In the genomic region with DNA sequence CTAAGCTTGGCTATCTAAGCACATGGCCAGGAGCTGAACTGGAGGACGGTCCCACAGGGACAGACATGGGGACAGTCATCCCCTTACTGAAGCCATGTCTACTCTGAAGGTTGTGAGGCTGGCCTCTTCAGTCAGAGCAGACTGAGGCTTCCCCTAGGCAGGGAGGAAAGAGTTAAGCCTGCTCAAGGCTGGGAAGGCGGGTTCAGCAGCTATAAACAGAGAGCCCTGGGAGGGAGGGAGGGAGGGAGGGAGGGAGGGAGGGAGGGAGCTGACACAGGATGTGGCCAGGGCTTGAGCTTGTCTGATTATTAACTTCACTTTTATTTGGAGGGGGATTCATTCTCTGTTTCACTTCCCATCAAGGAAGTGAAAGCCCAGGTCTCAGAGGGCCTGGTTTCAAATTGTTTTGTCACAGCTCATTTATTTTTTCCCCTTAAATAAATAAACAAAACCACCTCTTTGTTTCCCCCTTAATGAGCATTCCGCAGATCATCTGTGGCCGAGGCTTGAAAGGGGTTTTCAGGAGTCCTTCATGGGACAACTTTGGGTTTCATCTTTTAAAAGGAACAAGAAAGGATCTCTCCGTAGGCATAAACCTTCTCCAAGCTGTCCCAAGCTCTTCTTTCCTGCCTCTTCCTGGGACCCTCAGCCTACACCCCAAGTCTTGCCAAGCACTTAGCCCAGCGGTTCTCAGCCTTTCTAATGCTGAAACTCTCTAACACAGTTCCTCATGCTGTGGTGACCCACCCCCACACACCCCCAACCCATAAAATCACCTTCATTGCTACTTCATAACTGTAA, we compare ENCODE assay signal across 8 mouse cellular contexts. TPM values are rescaled to one million over a fixed set of nuclear protein-coding genes. Genes with fewer than 3 reads are reported as not detected.
DNase-seq lines count a peak whose midpoint lies in the region; ATAC-seq and TF ChIP-seq lines count a peak whose summit lies in the region.

No protein-coding gene starts in this region.

- DNase-seq in heart, adult 11 months = peak; percentile 94
- no peak for DNase-seq in heart, postnatal 25 days (ENCODE audit: low spot score)
- DNase-seq in limb, embryonic 14.5 days (ENCODE audit: low spot score) = peak; percentile 60
- no peak for DNase-seq in urinary bladder, postnatal 14 days (ENCODE audit: low spot score)
- no peak for DNase-seq in left cerebral cortex, postnatal 4 days

- intact Hi-C loops in heart, postnatal 25 days (cut with DNase I) = loop anchor here (5.0 kb wide), 2 partner anchors 203 to 288 kb away; no protein-coding TSS in a partner anchor
- intact Hi-C loops in left cerebral cortex, postnatal 4 days (cut with DNase I) = loop anchor here (5.0 kb wide), 1 partner anchor 773 kb away; no protein-coding TSS in a partner anchor

- 12% methylated on average over 5 of the region's 6 CpGs for WGBS in embryonic facial prominence, embryonic 12.5 days
- 5% methylated on average over 5 of the region's 6 CpGs for WGBS in hindbrain, embryonic 12.5 days
- 6% methylated on average over 6 of the region's 6 CpGs for WGBS in limb, embryonic 14.5 days

- peaks cover 34% of the 10 kb centered on the region for H3K4me1 ChIP-seq in embryonic facial prominence, embryonic 12.5 days
- peaks cover 31% of the 10 kb centered on the region for H3K4me1 ChIP-seq in hindbrain, embryonic 12.5 days
- H3K4me1 ChIP-seq in limb, embryonic 14.5 days (ENCODE audit: control insufficient read depth, insufficient read depth, low read length) = peaks cover 33% of the 10 kb centered on the region

- H3K4me2 ChIP-seq in embryonic facial prominence, embryonic 12.5 days (replicated peaks) = peak overlapping the region; percentile 78
- H3K4me2 ChIP-seq in hindbrain, embryonic 12.5 days (replicated peaks) = peak overlapping the region; percentile 24
- H3K4me2 ChIP-seq in limb, embryonic 14.5 days (replicated peaks; ENCODE audit: low read depth, low read length, severe bottlenecking) = peak overlapping the region; percentile 88
- H3K4me2 ChIP-seq in myocyte (ENCODE audit: low read depth) = peak overlapping the region; percentile 90

- no peak for TF ChIP-seq POLR2A in limb, embryonic 14.5 days (IDR thresholded peaks at IDR 0.05; ENCODE audit: borderline replicate concordance, extremely low read depth, insufficient read depth, insufficient read length)
- TF ChIP-seq POLR2A in myocyte (IDR thresholded peaks at IDR 0.05; ENCODE audit: insufficient read length, low read depth) = no peak

- H3K36me3 ChIP-seq in embryonic facial prominence, embryonic 12.5 days = no peaks in the 10 kb centered on the region
- H3K36me3 ChIP-seq in hindbrain, embryonic 12.5 days = no peaks in the 10 kb centered on the region
- 0 out of 2 replicates have a peak, but pooled peaks cover 3% of the 10 kb centered on the region for H3K36me3 ChIP-seq in limb, embryonic 14.5 days (ENCODE audit: control insufficient read depth, insufficient read depth, low read length)
- H3K36me3 ChIP-seq in myocyte (ENCODE audit: control insufficient read depth, insufficient read depth) = no peaks in the 10 kb centered on the region

- 0 out of 2 replicates have a peak, but pooled peaks have one; percentile 54 for ATAC-seq in embryonic facial prominence, embryonic 12.5 days (ENCODE audit: insufficient number of reproducible peaks, insufficient read depth, low FRiP score, low TSS enrichment)
- ATAC-seq in hindbrain, embryonic 12.5 days (ENCODE audit: low FRiP score) = peak; percentile 60; the same call in 1 of the 2 replicates
- ATAC-seq in limb, embryonic 14.5 days (ENCODE audit: low FRiP score, low read depth) = peak; percentile 61

- H3K9me3 ChIP-seq in embryonic facial prominence, embryonic 12.5 days = no peaks in the 10 kb centered on the region
- no peaks in the 10 kb centered on the region for H3K9me3 ChIP-seq in hindbrain, embryonic 12.5 days (replicated peaks)
- no peaks in the 10 kb centered on the region for H3K9me3 ChIP-seq in limb, embryonic 14.5 days (ENCODE audit: control insufficient read depth, low read length)

- no peaks in the 10 kb centered on the region for H3K27me3 ChIP-seq in embryonic facial prominence, embryonic 12.5 days
- no peaks in the 10 kb centered on the region for H3K27me3 ChIP-seq in hindbrain, embryonic 12.5 days
- H3K27me3 ChIP-seq in limb, embryonic 14.5 days (ENCODE audit: control insufficient read depth, insufficient read depth, low read length) = no peaks in the 10 kb centered on the region
- H3K27me3 ChIP-seq in myocyte (ENCODE audit: control insufficient read depth, insufficient read depth, insufficient read length) = no peaks in the 10 kb centered on the region

- no peak overlapping the region for H3K9ac ChIP-seq in embryonic facial prominence, embryonic 12.5 days
- H3K9ac ChIP-seq in hindbrain, embryonic 12.5 days = 0 out of 2 replicates have a peak overlapping the region, but pooled peaks have one; percentile 37
- peak overlapping the region; percentile 2; the same call in 1 of the 2 replicates for H3K9ac ChIP-seq in limb, embryonic 14.5 days (ENCODE audit: low read depth, low read length, severe bottlenecking)

- peak overlapping the region; percentile 97 for H3K27ac ChIP-seq in embryonic facial prominence, embryonic 12.5 days
- H3K27ac ChIP-seq in hindbrain, embryonic 12.5 days = peak overlapping the region; percentile 84
- H3K27ac ChIP-seq in limb, embryonic 14.5 days (replicated peaks; ENCODE audit: low read depth, low read length) = peak overlapping the region; percentile 98

- H3K4me3 ChIP-seq in embryonic facial prominence, embryonic 12.5 days = 0 out of 2 replicates have a peak overlapping the region, but pooled peaks have one; percentile 7
- H3K4me3 ChIP-seq in hindbrain, embryonic 12.5 days = no peak overlapping the region
- no peak overlapping the region for H3K4me3 ChIP-seq in limb, embryonic 14.5 days (replicated peaks; ENCODE audit: low read length)
- peak overlapping the region; percentile 24 for H3K4me3 ChIP-seq in myocyte

- H3K79me2 ChIP-seq in myocyte (ENCODE audit: control insufficient read depth, insufficient read depth) = no peaks in the 10 kb centered on the region

- H3ac ChIP-seq in myocyte (ENCODE audit: control insufficient read depth, insufficient read length) = no peak overlapping the region

TF ChIP-seq in myocyte, 11 proteins besides CTCF, POLR2A, EP300 and RAD21:
- TF ChIP-seq MYOD1 (IDR thresholded peaks at IDR 0.05; ENCODE audit: control insufficient read depth in 1 of 3, insufficient read length in 2 of 3, low read depth in 2 of 3) = no peak

RNA-seq across cellular contexts. Expression of gene Zfp36l1, which starts 17.9 kb away (rescaled TPM):
- total RNA-seq in heart, postnatal 25 days (2021) = 100 to 1,000 TPM in 1 of 2 experiments, 10 to 100 TPM in 1; 96.9 to 110 TPM
- 115 and 124 TPM in 2 replicates for polyA plus RNA-seq in embryonic facial prominence, embryonic 12.5 days (2016; fragmentation: Nextera tagmentation; extraction: Ambion mirVana)
- 87.2 and 92.3 TPM in 2 replicates for polyA plus RNA-seq in hindbrain, embryonic 12.5 days (2016; fragmentation: Nextera tagmentation; extraction: Ambion mirVana)
- polyA plus RNA-seq in limb, embryonic 14.5 days (2012; rRNA removed) = 245 and 413 TPM in 2 replicates
- polyA plus RNA-seq in limb, embryonic 14.5 days (2014; fragmentation: Nextera tagmentation; extraction: Ambion mirVana) = 195 and 209 TPM in 2 replicates
- 35.7 TPM for polyA plus RNA-seq in myocyte (2012; fragmentation: generic; extraction: Trizol)
- 10 to 100 TPM; 47.2 to 54.4 TPM for total RNA-seq in left cerebral cortex, postnatal 4 days (2021)

Comparison
In these comparisons a context has a peak if more than half of its experiments do, and no peak if none do; other contexts are left out.
1. DNase-seq: peak in heart, adult 11 months (single experiment) and limb, embryonic 14.5 days (single experiment); none in heart, postnatal 25 days (single experiment), urinary bladder, postnatal 14 days (single experiment) and left cerebral cortex, postnatal 4 days (single experiment).
2. H3K4me2 ChIP-seq: peak in every context shown above with its lines; median percentile 90 in myocyte; 88 in limb, embryonic 14.5 days; 78 in embryonic facial prominence, embryonic 12.5 days; 24 in hindbrain, embryonic 12.5 days.
3. H3K4me3 ChIP-seq: peak in embryonic facial prominence, embryonic 12.5 days (single experiment) and myocyte (single experiment); none in hindbrain, embryonic 12.5 days (single experiment) and limb, embryonic 14.5 days (single experiment).
4. Peak in every context shown above with its lines, with median percentiles within 50 percentile points of each other: ATAC-seq and H3K27ac ChIP-seq.